Mouse (Mus musculus) spleen, embryonic (tissue): ENCODE results near the gene Scml2.
"Not testable (repeated sequence)": the region's sequence is repeated elsewhere in the genome, so short reads cannot be mapped to it uniquely, and the experiment has no call there.

Source experiments
- CTCF ChIA-PET: fragments of 350-600 bp; sonication (Branson Sonifier 250); formaldehyde crosslinking; loops from one replicate; lab custom pipeline; 2022; lab: Charles Lee

Gene Scml2

GRCm38 (mm10) chrX:161116893-161117292, at the start of gene Scml2:
Scml2 (plus strand) TSS chrX:161117193.
- CTCF ChIA-PET = not testable (repeated sequence)

GRCm38 (mm10) chrX:161075576-161075975, 41.4 kb upstream of the Scml2 start:
- CTCF ChIA-PET = not testable (repeated sequence)

- CTCF ChIA-PET = no interaction called here
Measured at GRCm38 (mm10) chrX:161162314-161163068, 45.5 kb downstream of the Scml2 start.

GRCm38 (mm10) chrX:161163069-161163416, 46.0 kb downstream of the Scml2 start:
- CTCF ChIA-PET = no interaction called here

GRCm38 (mm10) chrX:161287156-161287555, 170.2 kb downstream of the Scml2 start, which contains the start of gene Gm15262:
Gm15262 (plus strand) TSS chrX:161287456.
- CTCF ChIA-PET = not testable (repeated sequence)
